Mouse (Mus musculus): ENCODE measurements around the gene Rnf185. TPM values are rescaled to one million over a fixed set of nuclear protein-coding genes. Genes with fewer than 3 reads are reported as not detected.
A peak's percentile ranks its signal among the peaks of the same experiment; 100 is the strongest.

The Rnf185 gene
- total RNA-seq, 2 experiments from 2014 or later: 15.1 to 16.1 TPM

DNA sequence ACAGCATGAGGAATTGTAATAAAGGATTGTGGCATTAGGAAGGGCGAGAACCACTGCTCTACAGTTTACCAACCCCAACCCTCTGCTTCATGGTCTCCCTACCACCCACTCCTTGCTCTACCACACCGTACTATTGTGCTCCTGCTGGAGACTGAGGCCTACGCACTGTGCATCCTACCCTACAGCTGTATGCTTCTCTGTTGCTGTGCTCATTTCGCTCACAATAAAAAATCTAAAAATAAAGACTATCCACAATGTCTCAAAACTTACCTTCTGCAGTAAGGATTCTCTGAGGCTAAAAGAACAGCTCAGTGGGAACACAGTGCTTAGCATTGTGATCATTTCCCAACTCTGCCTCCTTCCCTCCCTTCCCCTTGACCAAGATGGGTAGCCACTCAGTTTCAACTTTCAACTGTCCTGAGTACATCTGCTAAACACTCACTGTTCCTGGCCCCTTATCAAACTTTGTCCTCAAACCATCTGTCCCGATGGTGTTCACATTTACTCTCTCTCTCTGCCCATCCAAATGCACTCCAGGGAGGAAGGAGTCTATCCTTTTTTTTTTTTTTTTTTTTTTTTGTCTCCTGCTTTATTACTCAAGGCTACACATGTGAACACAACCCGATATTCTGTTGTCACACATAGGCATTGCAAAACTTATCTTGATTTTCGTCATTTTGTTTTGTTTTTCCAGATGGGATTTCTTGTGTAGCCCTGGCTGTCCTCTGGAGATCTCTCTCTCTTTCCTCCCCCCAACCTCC lies 47.7 kb downstream of the Rnf185 start:
- intact Hi-C loops (cut with DNase I): no loop called here

DNA sequence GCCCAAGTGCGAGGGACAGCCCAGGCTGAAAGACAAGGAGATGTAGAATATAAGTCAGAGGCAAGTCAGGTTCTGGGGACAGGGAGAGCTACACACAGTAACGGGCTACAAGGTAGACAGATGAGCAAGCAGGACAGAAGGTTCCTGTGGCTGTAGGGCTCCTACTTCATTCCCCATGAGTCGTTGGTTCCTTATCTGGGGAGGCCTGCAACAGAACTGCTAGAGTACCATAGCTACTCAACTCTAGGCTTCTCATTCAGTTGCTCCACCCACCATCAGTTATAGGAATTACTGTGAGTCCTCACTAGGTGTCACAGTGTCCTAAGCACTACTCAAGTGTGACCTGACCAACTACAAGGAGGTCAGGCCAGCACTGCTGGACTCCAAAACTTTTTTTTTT lies 49.1 kb downstream of the Rnf185 start:
- intact Hi-C loops (cut with DNase I): no loop called here

More for the DNA sequence above, 47.7 kb downstream of the Rnf185 start:
- DNase-seq: no peak

DNA sequence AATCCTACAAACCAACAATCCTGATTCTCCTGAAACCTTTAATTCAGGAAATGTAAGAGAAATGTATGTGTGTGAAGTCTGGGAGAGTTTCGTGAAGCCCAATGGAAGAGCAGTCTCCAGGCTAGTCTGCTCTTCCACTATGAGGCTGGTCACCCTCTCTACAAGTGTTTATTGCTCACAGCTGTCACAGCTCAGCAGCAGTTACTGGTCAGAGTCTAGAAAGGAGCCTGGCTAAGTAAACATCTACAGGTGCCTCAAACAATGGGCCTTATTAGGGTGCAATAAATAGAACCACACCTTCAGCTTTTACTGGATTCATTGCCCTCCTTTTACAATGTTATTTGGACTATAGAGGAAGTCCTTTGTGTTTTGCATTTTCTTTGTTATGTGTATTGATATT lies 53.8 kb downstream of the Rnf185 start:
- DNase-seq: no peak

More for the DNA sequence above, 49.1 kb downstream of the Rnf185 start:
- no peak for DNase-seq

DNA sequence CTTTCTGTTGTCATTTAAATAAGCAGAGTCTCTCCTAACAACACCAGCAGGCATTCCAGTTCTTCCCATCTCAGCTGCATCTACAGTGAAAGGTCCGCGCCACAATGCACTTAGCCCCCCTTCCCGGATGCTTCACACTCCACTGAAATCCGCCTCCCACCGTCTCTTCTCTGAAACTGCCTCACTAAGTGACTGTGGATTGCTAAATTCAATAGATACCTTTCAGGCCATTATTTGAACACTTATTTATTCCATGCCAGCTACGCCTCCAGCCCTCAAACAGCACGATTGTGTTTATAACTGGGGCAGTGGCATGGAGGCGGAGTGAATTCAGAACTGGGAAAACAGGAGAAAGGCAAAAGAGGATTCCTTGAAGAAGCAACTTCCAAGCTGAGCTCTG lies 55.6 kb downstream of the Rnf185 start:
- DNase-seq: no peak
- intact Hi-C loops (cut with DNase I): no loop called here

More for the DNA sequence above, 53.8 kb downstream of the Rnf185 start:
- intact Hi-C loops (cut with DNase I): no loop called here

DNA sequence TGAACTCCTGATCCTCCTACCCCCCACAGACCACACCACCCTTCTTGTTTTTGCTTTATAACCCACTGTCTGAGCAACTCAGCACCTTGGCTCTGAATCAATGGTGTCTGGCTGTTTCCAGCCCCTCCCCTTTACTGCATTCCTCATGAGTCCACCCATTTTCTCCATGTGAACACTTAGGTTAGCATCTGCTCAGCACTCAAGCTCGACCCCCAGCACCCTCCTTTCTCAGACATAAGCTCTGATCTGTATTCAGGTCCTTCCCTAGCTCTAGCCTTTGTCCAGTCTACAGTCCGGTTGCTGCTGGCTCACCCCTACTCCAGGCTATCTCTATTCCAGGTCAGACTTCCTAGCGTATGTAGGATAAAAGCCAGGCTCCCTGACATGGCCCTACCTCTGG lies 56.1 kb downstream of the Rnf185 start:
- DNase-seq: no peak
- intact Hi-C loops (cut with DNase I): no loop called here

DNA sequence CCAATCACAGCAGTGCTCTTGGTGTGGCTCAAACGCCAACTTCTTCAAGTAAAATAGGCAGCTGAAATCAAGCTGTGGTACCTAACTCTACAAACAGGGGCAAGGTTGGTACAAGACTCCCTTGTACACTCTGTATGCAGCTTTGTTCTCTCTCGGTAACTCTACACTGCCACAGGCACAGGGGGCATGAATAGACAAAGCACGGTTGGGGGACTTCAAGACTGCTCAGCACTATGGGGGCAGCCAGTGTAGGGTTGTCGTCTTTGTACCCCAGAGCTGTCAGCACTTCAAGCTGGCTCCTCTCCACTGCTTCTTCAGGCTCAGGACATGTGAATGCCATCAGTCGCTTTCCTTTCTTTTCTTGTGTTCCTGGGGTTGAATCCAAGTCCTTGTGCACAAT lies 57.6 kb downstream of the Rnf185 start:
- DNase-seq: no peak
- intact Hi-C loops (cut with DNase I): no loop called here

DNA sequence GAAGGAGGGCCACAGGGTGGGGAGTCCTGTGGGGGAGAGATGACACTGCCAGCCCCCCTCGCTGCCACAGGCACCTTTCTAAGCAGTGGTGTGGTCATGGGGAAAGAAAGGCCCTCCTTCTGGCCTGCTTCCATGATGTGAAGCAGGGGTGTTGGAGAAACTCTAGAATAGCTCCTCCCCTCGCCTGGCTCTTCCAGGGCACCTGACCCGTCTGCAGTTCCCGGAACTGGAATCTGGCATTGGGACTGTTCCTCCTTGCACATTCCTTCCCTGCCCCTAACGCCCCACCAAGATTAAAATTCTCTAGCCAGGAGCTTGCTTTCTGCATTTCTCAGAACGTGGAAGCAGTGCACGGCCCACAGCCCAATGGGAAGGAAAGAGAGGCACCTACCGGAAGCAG lies 59.6 kb downstream of the Rnf185 start:
- intact Hi-C loops (cut with DNase I): no loop called here
- DNase-seq: no peak

DNA sequence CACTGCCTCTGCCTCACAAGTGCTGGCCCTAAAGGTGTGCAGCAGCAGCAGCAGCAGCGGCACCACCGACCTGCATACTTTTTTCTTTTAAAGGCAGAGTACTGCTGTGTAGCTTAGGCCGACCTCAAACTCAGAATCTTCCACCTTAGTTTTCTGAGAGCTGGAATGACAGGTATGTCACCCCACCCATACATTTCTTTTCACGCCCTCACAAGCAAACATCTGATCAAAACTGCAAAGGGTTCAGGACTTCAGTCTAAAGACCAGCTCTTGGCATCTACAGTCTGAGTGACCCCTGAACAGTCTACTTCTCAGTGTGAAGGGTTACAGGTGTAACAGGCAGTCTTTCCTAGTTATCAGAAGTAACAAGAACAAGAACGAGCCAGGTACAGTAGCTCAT lies 61.4 kb downstream of the Rnf185 start:
- DNase-seq: no peak

DNA sequence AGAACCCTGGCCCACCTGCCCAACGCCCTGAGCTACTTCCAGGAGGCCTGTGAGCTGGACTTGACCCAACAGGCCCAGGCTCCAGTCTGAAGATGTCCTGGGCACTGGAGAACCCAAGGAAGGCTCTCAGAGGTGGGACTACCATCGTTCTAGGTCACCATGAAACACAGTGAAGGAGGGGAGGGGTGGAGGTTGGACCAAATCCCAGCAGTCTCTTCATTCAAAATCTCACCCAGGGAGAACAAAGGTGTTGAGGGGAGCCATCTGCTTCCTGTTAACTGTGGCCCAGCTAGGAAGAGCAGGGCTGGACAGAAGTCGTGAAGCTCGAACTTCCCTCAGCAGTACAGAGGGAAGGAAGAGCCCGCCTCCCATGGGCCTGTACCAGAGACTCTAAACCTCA lies 62.2 kb downstream of the Rnf185 start:
- intact Hi-C loops (cut with DNase I): loop anchor here (5.0 kb wide), 2 partner anchors 43 to 117 kb away; no protein-coding TSS in a partner anchor
- no peak for DNase-seq

More for the DNA sequence above, 61.4 kb downstream of the Rnf185 start:
- intact Hi-C loops (cut with DNase I): no loop called here

DNA sequence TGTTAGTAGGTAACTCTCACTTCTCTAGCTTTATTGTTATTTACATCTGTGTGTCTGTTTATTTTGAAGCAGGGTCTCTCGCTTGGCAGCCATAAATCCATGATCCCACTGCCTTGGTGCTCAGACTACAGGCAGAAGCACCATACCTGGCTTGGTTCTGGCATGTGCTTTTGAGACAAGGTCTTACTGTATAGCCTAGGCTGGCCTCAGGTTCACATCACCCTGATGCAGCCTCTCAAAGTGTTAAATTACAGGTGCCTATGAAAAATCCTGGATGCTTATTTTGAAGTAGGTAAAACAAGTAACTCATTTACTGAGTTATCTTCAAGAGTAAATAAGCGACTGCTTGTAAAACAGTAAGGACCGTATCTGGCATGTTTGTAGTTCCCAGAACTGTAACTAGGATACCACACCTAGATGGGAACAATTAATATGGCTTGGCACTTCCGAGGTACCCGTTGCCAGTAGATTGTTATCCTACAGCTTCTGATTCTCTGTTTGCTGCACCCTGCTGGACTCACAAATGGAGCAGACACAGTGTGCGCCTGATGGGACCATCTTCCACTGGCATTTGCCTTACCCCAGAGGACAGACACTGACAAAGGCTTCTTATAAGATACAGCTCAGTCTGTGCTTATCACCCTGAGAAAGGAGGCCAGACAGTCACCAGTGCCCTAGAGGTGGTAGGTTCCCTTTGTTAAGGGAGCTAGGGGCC lies 64.5 kb downstream of the Rnf185 start:
- intact Hi-C loops (cut with DNase I): loop anchor here (1.0 to 5.0 kb wide), 3 partner anchors 22 to 120 kb away; partner anchors contain the start of gene Limk2

DNA sequence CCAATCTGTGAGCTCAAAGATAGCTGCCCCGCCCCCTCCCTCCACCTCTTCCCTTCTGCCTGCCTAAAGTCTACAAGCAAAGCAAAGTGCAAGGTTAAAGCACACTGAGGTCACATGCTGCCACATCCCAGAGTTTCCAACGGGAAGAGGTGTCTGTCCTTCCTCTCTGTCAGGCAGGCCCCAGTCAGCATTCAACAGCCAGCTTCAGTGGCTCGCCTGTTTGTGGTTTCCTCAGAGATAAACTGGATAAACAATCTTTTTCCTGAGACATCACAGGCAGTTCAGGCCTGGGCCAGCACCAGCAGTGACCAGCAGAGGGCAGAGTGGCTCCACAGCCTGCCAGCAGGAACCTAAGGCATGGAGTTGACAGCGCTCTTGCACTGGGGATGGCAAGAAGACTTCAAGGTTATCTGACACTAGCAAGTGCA lies 65.2 kb downstream of the Rnf185 start:
- peak; percentile 81 to 82 for DNase-seq
- intact Hi-C loops (cut with DNase I): loop anchor here (1.0 to 5.0 kb wide), 3 partner anchors 22 to 120 kb away; partner anchors contain the start of gene Limk2

More for the DNA sequence above, 64.5 kb downstream of the Rnf185 start:
- no peak for DNase-seq

DNA sequence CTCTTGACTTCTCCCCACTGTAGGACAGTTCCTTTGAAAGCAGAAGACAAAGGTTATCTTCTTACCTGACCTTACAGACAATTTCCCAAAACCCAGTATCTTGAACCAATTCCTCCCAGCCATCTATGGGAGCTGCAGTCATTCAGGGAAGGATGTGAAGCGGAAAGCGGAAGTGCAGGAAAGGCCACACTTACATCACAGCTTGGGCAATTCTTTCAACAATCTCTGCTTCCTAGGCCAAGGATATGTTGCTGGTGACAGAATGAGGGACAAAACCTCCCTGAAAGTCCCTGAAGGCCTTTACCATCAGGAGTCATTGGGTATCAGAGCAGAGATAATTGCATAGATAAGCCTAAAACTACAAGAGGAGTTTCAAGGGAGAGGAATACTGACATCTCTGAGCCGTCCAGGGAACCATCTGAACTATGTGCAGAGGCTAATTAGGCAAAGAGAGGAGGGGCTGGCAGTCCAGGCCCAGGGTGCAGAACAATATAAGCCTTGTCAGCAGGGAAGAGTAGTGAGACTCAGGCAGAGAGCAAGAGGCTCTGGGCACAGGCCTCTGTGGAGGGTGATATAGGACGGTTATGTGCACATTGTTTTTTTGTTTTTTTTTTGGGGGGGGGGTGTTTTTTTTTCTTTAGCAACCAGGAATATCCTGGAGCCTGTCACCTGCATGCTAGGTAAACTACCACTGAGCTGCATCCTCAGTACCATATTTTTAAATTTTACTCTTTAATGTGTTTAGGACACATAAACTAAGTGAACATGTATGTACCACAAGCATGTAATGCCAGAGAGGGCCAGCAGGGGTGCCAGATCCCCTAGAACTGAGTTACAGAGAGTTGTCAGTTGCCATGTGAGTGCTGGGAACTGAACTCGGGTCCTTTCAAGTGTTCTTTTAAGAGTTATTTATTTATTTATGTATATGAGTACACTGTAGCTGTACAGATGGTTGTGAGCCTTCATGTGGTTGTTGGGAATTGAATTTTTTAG lies 69.3 kb downstream of the Rnf185 start:
- no peak for DNase-seq
- intact Hi-C loops (cut with DNase I): loop anchor here (1.0 kb wide), 1 partner anchor 10 kb away; no protein-coding TSS in a partner anchor

DNA sequence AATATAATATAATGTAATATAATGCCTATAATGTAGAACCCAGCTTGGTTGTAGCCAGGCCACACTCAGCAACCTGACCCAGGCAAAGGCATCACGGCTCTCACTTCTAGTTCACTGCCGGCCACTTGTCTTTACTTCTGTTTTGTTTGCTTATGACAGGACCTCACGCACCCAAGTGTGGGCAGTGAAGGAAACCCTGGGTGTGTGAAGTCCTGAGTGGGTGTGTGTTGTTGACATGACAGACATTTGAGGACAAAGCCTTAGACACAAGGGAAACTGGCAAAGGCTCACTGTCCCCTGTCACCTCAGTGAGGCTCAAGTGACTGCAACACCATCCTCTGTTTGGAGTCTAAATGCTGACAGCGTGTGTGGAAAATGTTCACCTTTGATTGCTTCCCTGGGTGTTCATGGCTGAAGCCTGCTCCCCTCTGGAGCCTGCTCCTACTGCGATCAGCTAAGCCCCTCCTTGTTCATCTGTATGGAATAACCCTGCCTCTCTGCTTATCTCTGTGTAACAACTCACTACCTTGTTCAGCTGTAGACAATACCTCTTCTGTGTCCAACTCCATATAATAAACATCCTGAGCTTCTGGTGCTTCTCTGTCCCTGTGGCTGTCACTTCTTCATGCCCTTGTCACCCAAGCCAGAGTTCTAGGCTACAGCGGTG lies 70.9 kb downstream of the Rnf185 start:
- no peak for DNase-seq
- intact Hi-C loops (cut with DNase I): no loop called here

DNA sequence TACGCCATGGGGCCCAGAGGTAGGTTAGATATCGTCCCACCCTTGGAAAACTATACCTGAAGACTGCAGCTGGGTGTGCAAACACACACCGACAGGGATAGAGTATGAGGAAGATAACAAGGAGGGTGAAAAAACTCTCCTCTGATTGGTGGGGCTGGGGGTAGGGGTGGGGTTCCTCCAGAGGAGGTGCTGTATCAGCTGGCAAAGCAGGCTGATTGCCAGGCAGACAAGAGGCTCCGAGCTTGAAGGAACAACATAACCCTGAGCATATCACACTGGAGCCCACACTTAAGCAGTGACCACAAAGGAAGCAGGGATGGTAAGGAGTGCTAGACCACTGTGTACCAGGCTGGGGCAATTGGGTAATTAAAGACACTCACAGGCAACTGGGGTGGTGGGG lies 72.7 kb downstream of the Rnf185 start:
- intact Hi-C loops (cut with DNase I): no loop called here
- DNase-seq: no peak

DNA sequence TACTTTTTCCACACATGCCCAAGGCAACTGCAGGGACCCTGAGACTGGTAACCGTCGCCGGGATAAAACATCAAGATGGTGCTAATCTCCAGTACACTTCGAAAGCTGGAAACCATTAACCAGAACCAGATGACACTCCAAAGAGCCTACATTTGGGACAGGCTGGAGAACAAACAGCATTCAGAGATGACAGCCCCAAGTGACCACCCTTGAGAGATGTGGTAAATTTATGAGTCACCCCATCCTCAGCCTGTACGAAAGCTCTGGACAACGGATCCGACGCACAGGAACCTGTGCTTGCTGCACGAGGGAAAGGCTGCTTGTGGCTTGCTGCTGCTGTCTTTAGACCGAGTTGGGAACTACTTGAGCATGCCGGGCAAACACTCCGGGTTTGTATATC lies 77.4 kb downstream of the Rnf185 start:
- intact Hi-C loops (cut with DNase I): no loop called here
- DNase-seq: no peak

DNA sequence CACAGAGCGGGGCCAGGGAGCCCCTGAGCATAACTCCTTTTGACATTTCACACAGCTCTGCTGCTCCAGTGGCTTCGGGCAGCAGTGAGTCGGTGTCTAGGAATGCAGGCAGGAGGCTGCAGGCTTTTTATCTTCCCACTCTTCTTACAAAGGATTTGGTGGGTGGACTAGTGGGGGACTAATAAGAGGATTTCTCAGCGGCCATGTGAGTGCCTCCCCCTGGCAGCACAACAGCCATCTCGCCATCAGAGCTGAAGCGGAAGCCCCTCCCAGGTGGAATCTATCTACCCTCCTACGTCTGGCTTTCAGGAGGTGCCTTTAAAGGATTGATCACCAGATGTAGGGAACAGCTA lies 77.9 kb downstream of the Rnf185 start:
- no peak for DNase-seq
- intact Hi-C loops (cut with DNase I): no loop called here

DNA sequence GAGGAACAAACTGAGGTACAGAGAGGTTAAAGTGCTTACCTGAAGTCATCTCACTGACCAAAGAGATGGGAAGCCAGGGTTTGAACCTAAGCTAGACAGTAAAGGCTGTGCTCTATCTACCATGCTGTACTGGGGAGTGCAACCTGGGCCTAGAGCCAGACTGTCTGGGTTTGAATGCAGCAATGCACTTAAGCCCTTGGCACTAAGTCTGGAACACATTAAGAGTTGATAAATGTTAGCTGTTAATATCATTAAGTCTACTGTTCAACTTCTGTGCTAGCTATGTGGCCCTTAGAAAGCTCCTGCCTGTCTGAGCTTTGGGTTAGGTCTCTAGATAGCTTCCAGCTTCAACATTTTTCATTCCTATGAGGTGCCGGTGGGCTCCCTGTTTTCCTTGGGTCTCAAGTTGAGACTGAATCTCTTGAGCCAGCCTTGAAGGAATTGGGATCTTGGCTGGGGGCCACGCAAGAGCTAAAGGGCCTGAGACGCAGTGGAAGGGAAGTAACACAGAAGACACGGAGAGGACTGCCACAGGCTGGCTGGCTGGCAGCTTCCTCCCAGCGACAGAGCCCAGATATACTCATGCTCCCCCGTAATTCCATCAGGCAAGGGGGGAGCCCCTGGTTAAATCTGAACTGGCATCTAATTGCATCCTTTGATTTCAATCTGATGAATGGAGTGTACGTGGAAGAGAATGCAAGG lies 78.4 kb downstream of the Rnf185 start:
- intact Hi-C loops (cut with DNase I): no loop called here
- DNase-seq: no peak

DNA sequence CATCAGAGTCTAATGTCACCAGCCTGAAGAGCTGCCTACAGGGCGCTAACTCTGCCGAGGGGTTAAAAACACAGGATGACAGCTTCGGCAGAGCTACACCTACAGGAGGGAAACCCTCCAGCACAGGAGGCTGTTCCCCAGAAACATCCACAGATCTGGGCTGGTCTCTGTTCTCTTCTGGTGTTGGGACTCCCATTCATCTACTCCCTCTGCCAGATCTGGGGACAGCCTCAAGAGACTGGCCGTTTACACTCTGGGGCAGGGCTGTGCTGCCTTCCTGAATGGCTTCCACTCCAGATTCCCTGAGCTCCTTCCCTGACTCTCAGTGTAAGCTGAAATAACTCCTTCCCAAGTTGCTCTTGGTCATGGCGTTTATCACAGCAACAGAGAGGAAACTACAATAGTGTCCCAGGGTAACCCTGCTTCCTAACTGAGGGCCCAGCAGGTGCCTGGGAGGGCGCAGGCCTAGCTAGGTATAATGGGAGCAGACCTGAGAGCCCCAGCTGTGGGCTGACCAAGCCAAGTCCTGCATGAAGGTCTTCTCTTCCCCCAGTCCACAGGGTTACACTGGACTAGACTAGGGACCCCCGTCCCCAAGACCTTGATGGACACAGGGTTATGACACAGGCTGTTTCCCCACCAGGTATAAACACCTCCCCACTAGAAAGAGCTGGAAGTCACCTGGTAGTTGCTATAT lies 80.4 kb downstream of the Rnf185 start:
- intact Hi-C loops (cut with DNase I): no loop called here
- no peak for DNase-seq

Measured in gastrocnemius, postnatal 36 days (tissue).